Mouse (Mus musculus) c-Kit-positive CD71-positive TER-119-positive erythroid progenitor cells, embryonic 14.5 days (primary cell): ENCODE data around the gene Rft1.

Source experiments
- DNase-seq: peaks from one replicate; pipeline ENCODE4 v3.0.0-alpha.2; 2013; ENCODE audit warnings: low spot score

The Rft1 gene

DNA sequence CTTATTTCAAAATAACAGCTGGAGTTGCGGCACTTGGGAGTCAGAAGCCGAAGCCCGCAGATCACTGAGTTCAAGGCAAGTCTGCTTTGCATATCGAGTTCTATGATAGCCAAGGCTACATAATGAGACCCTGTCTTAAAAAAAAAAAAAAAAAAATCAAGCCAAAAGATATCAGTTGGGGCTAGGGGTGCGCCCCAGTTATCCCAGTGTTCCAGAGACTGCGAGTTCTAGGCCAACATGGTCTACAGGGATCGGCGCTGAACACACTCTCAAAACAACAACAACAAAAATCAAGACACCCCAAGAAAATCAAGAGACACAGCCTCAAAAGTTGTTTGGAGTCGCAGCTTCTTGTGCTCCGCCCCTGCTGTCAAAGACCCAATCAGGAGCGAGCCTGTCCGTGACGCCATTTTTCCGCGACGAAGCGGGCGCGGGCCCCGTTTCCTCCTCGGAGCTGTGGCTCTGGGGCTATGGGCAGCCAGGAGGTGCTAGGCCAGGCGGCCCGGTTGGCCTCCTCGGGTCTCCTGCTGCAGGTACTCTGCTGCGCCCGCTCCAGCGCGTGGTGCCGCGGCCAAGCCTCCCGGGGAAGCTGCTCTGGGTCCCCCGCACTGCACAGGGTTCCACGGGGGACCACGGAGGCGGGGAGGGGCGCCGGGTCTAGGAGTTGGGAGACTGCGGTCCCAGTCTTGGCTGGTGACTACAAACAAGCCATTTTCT, at the start of gene Rft1:
TSS of gene Rft1 (plus strand) at position 418 of the 717 bp plus-strand sequence.
- peak; percentile 96 for DNase-seq

DNA sequence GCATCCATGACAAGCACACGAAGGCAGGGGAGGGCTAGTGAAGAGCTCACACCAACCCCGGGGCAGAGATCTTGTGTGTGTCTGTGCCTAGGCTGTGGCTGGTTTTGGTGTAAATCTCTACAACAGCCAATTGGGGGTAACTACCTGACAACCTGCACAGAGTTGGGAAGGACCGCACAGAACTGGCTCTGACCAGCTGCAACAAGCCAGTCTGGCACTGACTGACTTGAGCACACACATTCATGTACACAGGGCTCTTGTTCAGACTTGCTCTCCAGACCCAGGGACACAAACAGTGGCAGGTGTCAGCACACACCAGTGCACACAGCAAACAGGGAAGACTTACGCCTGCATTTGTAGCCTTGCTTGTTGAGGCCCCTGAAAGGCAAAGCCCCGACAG, 47.3 kb upstream of the Rft1 start:
- DNase-seq: no peak

DNA sequence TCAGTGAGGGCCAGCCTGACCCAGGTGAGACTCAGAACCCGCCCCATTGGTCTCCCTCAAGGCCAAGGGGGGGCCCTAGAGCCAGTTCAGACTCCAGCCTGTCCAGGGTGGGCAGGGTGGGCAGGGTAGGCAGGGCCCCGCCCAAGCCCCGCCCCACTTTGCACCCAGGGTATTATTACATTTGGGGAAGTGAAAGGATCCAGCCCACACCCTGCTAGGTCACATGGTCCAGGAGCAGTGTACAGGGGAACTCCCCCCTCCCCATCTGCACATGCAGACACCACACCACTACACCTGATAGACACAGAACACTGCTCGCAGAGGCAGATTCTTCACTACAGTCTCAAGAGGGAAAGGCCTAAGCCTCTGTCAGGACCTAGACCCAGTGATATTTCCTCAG, 46.5 kb upstream of the Rft1 start:
- DNase-seq: no peak

DNA sequence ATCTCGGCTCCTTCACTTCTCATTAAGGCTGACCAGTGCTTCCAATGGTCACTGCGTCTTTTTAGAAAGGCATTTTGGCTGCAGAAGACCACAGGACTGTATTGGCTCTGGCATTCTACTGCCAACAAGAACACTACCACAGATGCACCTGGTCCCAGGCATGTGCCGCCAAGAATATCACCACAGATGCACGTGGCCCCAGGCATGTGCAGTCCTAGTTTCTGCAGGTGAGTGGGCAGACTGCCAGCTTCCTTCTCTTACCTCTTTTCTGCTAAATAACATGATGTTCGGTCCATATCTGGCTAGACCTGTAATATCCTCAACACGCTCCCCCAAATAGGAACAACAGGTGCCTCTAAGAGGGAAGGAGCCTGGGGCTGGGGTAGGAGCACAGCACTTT, 46.0 kb upstream of the Rft1 start:
- DNase-seq: no peak

DNA sequence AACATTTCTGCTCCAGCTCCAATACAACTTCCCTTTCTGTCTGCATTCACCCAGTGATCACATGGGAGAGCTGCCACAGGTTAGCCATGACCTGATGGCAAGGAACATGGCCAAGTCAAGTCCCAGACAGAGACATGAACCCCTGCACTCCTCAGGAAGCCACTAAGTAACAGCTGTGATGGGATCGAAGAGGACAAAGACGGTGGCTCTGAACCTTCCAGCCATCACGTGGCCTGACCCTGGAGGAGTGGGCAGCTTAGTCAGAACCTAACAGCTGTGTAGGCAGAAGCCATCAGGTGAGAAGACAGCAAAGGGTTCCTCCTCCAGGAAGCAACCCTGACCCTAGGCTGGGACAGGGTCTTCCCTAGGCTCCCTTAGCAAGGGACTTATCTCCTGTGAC, 44.7 kb upstream of the Rft1 start:
- DNase-seq: no peak

DNA sequence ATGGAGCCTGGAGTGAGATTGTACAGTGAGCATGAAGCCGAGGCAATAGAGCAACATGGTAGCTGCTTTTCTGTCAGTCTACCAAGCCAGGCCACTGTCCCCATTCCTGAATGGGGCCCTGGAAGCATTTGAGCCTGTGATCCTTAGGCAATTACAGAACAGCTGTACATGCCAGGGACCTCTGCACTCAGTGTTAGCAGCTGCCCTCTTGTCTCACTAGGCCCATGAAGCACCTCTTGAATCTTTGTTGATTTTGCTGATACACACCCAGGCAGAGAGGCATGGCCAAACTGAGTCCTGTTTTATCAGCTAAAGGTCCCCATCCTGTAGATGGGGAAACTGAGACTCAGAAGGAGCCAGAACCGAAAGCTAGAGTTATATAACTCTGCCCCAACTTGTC, 43.9 kb upstream of the Rft1 start:
- DNase-seq: no peak

DNA sequence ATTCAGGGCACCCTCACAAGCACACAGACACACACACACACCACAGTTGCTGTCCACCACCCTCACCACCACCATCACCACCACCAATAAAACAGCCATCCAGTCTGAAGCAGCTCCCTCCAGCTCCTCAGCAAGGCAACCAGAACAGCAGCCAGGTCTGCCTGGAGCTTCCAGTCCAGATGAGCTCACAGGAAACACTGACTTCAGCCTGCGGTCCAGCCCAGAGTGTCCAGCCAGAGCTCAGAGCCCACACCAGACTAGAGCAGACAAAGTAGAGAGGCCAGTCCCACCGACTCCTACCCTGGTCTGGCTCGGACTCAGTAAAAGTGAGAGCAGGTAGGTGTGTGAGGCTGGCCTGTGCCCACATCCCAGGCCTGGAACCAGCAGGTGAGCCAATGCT, 43.2 kb upstream of the Rft1 start:
- DNase-seq: no peak

DNA sequence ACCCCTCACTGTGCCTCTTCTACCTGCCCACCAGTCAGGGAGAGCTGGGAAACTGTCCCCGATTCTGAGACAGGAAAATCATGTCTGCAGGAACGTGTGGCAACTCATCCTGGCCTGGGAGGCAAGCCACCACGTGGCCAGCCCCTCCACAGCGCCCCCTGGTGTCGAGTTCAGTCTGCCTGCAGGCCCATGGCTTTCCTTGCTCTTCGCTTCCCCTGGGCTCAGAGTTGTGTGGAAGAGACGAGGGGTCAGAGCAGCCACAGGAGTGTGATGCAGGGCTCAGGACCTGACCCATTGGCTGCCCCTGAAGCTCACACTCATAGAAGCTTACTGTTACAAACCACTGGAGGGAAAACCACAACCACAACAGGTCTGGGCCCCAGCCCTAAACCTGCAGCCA, 41.6 kb upstream of the Rft1 start:
- DNase-seq: peak; percentile 62

DNA sequence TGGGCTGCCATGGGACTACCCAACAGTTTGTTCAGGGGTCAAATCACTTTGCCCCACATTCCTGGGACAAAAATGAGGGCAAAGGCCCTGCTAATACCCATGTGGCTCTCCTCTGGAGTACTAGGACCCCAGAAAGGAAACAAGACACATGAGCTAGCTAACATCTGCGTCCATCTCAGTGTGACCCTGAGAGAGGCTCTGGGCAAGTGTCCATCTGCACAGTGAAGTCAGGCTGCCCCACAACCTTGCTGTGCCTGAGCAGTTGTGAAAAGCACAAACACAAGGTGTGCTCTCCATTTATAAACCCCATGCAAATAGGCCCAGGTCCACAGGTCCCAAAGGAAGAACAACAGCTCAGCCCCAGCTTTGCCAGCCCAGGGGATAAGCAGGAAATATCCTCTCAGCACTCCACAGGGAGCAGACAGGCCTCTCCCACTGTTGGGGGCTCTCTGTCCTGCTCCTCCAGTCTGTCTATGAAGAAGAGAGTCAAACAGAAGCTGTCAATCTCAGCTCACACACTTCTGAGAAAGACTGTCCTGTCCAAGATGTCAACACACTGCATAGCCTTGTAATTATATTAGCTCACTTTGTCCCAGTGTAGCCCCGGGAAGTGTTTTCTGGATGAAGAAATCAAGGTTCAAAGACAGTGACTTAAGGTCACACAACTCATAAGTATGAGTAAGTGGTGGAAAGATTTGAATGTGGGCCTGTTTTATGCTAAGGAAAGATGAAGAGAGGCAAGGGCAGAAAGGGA, 41.0 kb upstream of the Rft1 start:
- DNase-seq: no peak

DNA sequence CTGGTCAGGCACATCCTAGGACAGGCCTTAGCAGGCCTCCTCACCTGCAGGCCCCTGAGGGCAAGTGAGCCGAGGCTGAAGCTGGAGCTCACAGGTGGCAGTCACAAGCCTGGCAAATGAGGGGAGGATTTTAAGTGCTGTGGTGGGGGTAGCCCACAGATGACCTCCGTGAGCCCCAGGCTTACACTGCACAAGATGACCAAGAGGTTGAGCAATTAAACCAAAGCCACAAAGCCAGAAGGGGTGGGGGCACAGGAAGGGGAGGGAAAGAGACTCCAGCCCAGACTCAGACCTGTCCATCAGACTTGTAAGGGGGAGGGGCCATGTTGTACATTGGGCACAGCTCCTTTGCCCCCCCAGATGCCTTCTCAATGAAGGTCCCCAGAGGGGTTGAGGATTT, 37.4 kb upstream of the Rft1 start:
- DNase-seq: no peak

DNA sequence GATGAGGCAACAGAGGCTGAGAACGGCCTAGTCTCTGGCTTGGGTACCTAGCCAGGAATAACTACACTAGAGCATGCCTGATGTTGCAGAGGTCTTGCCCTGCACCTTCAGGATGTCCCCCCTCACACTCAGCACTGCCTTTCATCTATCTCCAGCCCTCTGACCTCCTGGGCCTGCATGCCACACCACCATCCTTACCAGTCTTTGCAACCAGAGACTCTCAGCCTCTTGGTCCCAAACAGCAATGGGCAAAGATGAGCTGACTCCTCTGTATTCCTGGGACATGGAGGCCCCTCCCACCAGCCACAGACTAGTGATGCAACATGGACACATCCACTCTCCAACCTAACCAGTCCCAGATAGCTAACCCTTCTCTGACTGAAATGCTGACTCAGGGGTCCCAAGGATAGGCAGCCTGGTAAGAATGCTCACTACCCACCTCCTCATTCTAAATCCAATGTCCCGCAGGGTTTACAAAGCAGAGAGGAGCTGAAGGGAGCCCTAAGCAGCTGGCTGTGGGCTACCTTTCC, 35.3 kb upstream of the Rft1 start:
- no peak for DNase-seq

DNA sequence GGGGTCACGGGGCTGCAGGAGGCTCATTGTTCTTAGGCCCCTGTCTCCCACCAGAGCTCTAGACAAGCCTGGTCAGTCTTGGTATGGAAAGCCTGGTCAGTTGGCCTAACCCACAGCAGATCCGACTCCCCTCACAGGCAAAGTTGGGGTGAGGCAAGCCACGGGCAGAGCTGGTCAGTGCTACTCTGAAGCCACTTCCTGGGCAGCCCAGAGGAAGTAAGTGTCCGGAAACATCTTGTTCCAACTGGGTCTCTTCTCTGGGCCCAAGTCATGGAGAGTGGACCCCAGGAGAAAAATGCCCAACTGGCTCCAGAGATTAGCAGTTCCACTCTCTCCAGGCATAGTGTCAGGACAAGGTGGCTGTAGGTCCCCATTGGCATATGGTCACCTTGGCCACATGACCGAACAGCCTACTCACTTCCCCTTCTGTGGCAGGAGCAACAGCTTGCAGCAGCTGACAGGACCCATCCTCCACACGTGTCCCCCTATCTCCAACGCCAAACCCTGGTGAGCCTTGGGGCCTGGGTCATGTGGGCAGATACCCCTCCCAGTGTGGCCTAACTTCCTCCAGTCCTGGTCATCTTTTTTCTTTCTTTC, 34.1 kb upstream of the Rft1 start:
- DNase-seq: no peak

DNA sequence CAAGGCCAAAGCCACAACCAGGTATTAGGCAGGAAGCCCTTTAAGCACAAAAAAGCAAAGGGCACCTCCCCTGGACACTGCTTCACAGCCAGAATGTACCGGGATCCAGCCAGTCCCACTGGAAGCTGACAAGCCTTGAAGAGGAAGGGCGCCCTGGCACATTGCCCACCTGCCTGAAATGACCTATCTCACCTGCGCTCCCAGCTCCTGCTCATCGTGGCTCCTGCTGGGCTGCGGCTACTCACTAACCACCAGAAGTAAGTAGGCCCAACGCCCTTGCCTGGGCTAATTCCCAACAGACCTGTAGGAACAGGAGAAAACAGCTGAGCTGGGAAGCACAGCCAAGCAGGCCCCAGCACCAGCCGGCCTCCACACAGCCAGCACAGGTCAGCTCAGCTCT, 32.0 kb upstream of the Rft1 start:
- no peak for DNase-seq

DNA sequence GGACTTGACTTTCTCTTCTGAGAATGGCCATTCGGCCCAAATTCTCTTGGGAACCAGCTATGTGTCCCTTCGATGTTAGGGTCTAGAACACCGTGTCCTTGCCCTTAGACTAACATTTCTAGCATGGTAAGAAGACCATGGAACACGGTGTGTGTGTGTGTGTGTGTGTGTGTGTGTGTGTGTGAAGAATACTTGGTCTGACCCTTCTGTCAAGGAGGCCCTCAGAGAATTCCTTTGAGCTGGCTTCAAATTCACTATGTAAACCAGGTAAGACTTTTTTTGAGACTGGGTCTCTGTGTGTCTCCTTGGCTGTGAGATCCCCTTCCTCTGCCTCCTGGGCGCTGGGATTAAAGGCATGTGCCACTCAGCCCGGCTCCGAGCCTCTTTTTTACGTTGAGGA, 31.6 kb upstream of the Rft1 start:
- DNase-seq: no peak

DNA sequence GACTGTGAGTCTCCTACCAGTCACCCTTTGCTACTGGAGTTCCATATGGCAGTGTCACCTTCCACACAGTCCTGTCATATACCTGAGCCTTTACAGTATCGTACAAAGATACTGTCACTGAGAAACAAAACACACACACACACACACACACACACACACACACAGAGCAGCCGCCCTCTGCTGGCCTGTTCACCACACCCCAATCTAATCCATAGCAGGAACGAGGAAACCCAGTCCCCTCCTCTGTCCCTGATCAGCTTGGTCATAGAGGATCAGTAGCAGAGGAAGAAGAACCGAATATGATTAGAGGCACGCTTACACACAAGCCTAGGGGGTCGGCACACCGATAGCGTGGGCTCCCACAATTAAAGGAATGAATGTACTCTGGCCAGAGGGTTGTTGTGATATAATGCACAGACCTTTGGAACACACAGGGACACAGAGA, 29.9 kb upstream of the Rft1 start:
- no peak for DNase-seq

DNA sequence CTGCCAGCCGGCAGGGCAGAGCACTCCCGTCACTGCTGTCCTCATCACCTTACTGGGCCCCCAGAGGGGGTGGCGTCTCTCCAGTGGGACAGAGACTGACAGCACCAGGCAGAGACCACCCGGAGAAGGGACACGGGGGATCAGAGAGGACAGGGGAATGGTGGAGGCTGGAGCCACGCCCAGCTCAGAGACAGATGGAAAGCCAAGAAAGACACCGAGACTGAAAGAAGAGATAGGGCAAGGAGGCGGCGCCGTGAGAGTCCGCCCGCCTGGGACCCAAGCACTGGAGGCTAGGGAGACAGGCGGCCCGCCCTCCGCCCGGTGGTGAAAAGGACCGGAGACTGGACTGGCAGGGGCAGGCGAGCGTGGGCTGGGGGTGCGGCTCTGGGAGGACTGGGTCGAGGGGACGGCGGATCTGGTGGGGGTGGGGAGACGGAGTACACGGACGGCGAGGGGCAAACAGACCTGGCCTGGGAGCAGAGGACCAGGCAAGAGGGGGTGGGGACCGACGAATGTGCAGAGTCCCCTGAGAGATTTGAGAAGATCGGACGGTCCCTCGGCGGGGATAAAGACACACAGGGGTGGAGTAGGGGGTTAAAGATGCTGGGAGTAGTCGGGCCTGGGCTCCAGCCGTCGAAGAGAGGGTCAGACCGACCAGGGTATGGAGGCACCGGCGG, 28.9 kb upstream of the Rft1 start:
- peak; percentile 69 for DNase-seq

DNA sequence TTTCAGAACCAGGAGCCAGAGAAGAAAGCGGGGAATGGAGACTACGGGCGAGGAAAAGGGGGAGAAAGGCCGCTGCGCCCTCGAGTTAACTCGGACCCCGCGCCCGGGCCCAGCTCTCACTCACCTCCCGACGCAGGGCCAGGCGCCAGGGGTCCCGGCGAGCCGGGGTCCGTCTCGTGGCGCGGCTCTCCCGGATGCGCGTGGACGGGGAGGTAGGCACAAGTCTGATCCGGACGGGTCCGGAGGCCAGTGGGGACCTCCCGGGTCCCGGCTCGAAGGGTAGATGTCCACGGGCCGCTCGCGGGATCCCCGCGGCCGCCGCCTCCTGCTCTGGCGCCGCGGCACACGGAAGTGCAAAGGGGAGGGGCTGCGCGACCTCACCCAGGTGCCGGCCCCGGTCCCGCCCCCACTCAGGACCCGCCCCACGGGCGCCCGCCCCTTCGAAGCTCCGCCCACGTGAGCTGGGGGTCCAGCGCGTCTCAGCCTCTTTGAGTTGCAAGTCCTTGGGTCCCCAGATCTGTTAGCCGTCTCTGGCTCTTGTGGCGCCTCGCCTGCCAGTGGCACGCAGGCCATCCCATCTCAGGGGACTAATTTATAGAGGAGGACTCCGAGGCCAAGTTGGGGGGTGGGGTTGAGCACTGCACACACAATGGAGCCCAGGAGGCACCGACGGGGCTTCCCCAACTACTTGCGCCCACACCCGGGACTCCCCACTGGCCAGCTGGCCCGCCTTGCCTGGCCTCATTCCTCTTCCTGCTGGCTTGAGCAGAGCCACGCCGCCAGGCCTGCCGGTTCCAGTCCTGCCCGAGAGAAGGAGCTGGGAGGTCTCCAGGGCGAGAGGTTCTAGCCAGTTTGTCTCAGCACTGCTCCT, 28.1 kb upstream of the Rft1 start, which contains the start of gene Prkcd:
TSS of gene Prkcd (minus strand) at position 355 of the 871 bp plus-strand sequence.
- DNase-seq: peak; percentile 58

DNA sequence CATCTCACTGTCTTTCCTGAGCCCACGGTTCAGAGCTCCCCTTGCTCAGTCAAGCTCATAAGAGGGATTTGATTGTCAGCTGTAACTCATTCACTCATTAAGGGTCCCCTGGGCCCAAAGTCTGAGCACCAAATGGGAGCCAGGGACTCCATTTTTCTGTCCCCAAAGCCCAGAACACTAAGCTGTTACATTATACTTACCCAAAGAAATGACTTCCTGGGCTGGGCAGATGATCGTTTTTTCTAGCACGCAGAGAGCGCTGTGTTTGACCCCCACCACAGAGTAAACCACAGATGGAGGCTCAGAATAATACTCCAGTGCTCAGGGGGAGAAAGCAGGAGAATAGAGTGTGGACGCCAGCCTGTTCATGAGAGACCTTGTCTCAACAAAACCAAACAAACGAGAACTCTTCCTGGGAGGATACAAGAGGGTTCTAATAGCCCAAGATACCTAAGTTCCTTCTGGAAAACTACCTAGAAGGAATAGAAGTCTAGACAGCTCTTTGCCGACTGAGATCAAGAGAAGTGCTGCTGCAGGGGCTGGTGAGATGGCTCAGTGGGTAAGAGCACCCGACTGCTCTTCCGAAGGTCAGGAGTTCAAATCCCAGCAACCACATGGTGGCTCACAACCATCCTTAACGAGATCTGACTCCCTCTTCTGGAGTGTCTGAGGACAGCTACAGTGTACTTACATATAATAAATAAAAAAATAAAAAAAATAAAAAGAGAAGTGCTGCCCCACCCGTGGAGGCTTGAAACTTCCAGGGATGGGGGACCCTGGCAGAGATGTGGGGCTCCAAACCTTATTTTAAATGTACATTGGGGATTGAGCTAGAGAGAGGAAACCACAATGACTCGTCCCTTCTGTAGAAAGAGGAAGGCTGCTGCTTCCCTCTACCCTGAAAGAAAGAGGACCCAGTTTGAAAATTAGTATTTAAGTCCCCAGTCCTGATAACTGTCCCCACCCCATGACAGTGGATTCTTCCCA, 27.1 kb upstream of the Rft1 start:
- DNase-seq: no peak

DNA sequence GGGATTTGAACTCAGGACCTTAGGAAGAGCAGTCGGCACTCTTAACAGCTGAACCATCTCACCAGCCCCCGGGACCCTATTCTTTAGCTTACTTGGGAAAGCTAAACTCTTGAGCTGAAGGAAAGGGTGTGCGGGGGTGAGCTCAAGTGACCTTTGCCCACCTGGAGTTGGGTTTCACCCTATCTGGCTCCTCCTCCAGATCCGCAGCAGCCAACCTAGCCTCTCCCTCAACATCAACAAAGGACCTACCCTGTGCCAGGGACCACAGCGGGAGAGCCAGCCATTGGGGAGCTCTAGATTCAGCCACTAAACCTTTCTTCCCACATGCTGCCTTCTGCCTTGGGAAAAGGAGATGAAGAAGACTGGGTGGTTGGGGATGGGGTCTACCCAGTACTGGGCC, 25.9 kb upstream of the Rft1 start:
- no peak for DNase-seq

DNA sequence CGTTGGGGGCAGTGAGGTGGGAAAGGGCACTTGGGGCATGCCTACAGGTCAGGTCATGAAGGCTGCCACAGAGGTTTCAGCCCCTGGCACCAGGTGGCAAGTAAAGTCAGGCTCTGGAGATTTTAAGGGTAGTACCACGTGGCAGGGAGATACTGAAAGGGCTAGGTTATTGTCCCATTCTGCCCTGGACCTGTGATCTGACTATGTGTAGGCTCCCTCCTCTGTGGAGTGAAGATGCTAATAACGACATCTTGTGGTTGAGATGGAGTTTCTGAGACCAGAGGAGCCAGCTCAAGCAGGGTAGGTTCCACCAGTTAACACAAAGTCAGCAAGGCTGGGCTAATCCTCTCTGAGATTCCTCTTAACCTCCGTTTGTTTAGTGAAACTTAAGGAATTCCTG, 24.3 kb upstream of the Rft1 start:
- no peak for DNase-seq
